Mouse (Mus musculus) MEL (cell line): Measurements from ENCODE around the gene Sox5. TPM values are rescaled to one million over a fixed set of nuclear protein-coding genes. Genes with fewer than 3 reads are reported as not detected.

Source experiments
- DNase-seq: peaks from one replicate; pipeline ENCODE4 v3.0.0; 2011; ENCODE audit warnings: low read depth, low spot score
- H3K27ac ChIP-seq: 2 replicates; pipeline ENCODE4 v1.5.1; 2012; ENCODE audit warnings: low read depth, mild to moderate bottlenecking, control low read depth, low read length, moderate library complexity; ENCODE audit not compliant: control insufficient read depth
- H3K27me3 ChIP-seq, 2 experiments: fragments of 150-350 bp in 1 of 2; sonication (generic) in 1 of 2; 2 replicates each; pipeline ENCODE4 v1.6.1; 2012; ENCODE audit warnings: low read length in 2 of 2, mild to moderate bottlenecking in 2 of 2, improper control_type of control experiment in 1 of 2, moderate library complexity in 1 of 2; ENCODE audit not compliant: insufficient read depth in 2 of 2, control insufficient read depth in 1 of 2
- H3K36me3 ChIP-seq, 2 experiments: 2 replicates each; pipeline ENCODE4 v1.6.1; 2012 to 2014; ENCODE audit warnings: low read length in 2 of 2, improper control_type of control experiment in 1 of 2, inconsistent platforms in 1 of 2, mild to moderate bottlenecking in 1 of 2; ENCODE audit not compliant: insufficient read depth in 2 of 2, control insufficient read depth in 1 of 2
- H3K4me1 ChIP-seq, 2 experiments: fragments of 150-350 bp in 1 of 2; sonication (generic) in 1 of 2; 2 replicates each; pipeline ENCODE4 v1.6.1; 2012; ENCODE audit warnings: low read length in 2 of 2, improper control_type of control experiment in 1 of 2, mild to moderate bottlenecking in 1 of 2; ENCODE audit not compliant: insufficient read depth in 2 of 2, control insufficient read depth in 1 of 2
- H3K4me3 ChIP-seq, 2 experiments: fragments of 150-350 bp in 1 of 2; sonication (generic) in 1 of 2; 2 replicates each; pipeline ENCODE4 v1.5.1; 2012; ENCODE audit warnings: low read depth in 2 of 2, low read length in 2 of 2, mild to moderate bottlenecking in 2 of 2, moderate library complexity in 2 of 2, control low read depth in 1 of 2, improper control_type of control experiment in 1 of 2; ENCODE audit not compliant: control insufficient read depth in 1 of 2, insufficient read depth in 1 of 2
- H3K79me2 ChIP-seq: 2 replicates; pipeline ENCODE4 v1.6.1; 2012; ENCODE audit warnings: mild to moderate bottlenecking, low read length, moderate library complexity; ENCODE audit not compliant: control insufficient read depth, poor library complexity, insufficient read depth
- H3K9ac ChIP-seq: 2 replicates; pipeline ENCODE4 v1.6.1; 2012; ENCODE audit warnings: low read depth, mild to moderate bottlenecking, control low read depth, low read length, moderate library complexity; ENCODE audit not compliant: control insufficient read depth, poor library complexity, severe bottlenecking
- H3K9me3 ChIP-seq: fragments of 150-350 bp; sonication (generic); replicated peaks from 2 replicates; pipeline ENCODE4 v1.6.1; 2012; ENCODE audit warnings: mild to moderate bottlenecking, low read length, improper control_type of control experiment, moderate library complexity; ENCODE audit not compliant: insufficient read depth
- BHLHE40 ChIP-seq: IDR thresholded peaks from 2 replicates; pipeline ENCODE4 v1.6.1; 2012; ENCODE audit warnings: low read depth, mild to moderate bottlenecking, inconsistent platforms, low read length, improper control_type of control experiment, borderline replicate concordance
- CHD2 ChIP-seq: IDR thresholded peaks from 2 replicates; pipeline ENCODE4 v1.6.1; 2011; ENCODE audit warnings: low read length, improper control_type of control experiment
- CTCF ChIP-seq, 3 experiments: IDR thresholded peaks in 2 of 3; conservative IDR thresholded peaks in 1 of 3; 2 replicates each; pipeline ENCODE4 v1.5.1; 2011 to 2012; ENCODE audit warnings: low read length in 3 of 3, low read depth in 2 of 3, mild to moderate bottlenecking in 2 of 3, improper control_type of control experiment in 1 of 3, inconsistent platforms in 1 of 3, mixed read lengths in 1 of 3, moderate library complexity in 1 of 3; ENCODE audit not compliant: control insufficient read depth in 1 of 3, insufficient read depth in 1 of 3, poor library complexity in 1 of 3, severe bottlenecking in 1 of 3
- E2F4 ChIP-seq: IDR thresholded peaks from 2 replicates; pipeline ENCODE4 v1.6.1; 2011; ENCODE audit warnings: low read depth, low read length, improper control_type of control experiment, borderline replicate concordance
- ELF1 ChIP-seq: IDR thresholded peaks from 2 replicates; pipeline ENCODE4 v1.6.1; 2014; ENCODE audit warnings: low read depth, mild to moderate bottlenecking, inconsistent platforms, low read length, improper control_type of control experiment, moderate library complexity
- EP300 ChIP-seq, 2 experiments: IDR thresholded peaks; 2 replicates each; pipeline ENCODE4 v1.6.1; 2011; ENCODE audit warnings: improper control_type of control experiment in 2 of 2, low read length in 2 of 2, low read depth in 1 of 2, mild to moderate bottlenecking in 1 of 2
- ETS1 ChIP-seq: IDR thresholded peaks from 2 replicates; pipeline ENCODE4 v1.6.1; 2012; ENCODE audit warnings: low read depth, mild to moderate bottlenecking, inconsistent platforms, low read length, improper control_type of control experiment, moderate library complexity
- HCFC1 ChIP-seq: IDR thresholded peaks from 2 replicates; pipeline ENCODE4 v1.6.1; 2012; ENCODE audit warnings: low read depth, mild to moderate bottlenecking, inconsistent platforms, low read length, improper control_type of control experiment, moderate library complexity
- JUND ChIP-seq: IDR thresholded peaks from 2 replicates; pipeline ENCODE4 v1.6.1; 2011; ENCODE audit warnings: low read depth, mild to moderate bottlenecking, improper control_type of control experiment, low read length
- KAT2A ChIP-seq: conservative IDR thresholded peaks from 2 replicates; pipeline ENCODE4 v1.6.1; 2012; ENCODE audit warnings: low read depth, low read length, improper control_type of control experiment, inconsistent platforms
- MAX ChIP-seq: IDR thresholded peaks from 2 replicates; pipeline ENCODE4 v1.6.1; 2011; ENCODE audit warnings: low read length, improper control_type of control experiment
- MAZ ChIP-seq: IDR thresholded peaks from 2 replicates; pipeline ENCODE4 v1.6.1; 2012; ENCODE audit warnings: low read depth, mild to moderate bottlenecking, inconsistent platforms, low read length, improper control_type of control experiment
- MXI1 ChIP-seq: IDR thresholded peaks from 2 replicates; pipeline ENCODE4 v1.6.1; 2011; ENCODE audit warnings: mild to moderate bottlenecking, low read depth, low read length, improper control_type of control experiment
- MYB ChIP-seq: IDR thresholded peaks from 2 replicates; pipeline ENCODE4 v1.6.1; 2011; ENCODE audit warnings: mild to moderate bottlenecking, low read depth, low read length, improper control_type of control experiment
- NRF1 ChIP-seq: IDR thresholded peaks from 2 replicates; pipeline ENCODE4 v1.6.1; 2014; ENCODE audit warnings: low read depth, mild to moderate bottlenecking, inconsistent platforms, low read length, improper control_type of control experiment, moderate library complexity; ENCODE audit not compliant: poor library complexity, insufficient read depth, severe bottlenecking
- POLR2A ChIP-seq, 2 experiments: IDR thresholded peaks; 2 replicates each; pipeline ENCODE4 v1.6.1; 2011 to 2012; ENCODE audit warnings: low read length in 2 of 2, mild to moderate bottlenecking in 2 of 2, control low read depth in 1 of 2, improper control_type of control experiment in 1 of 2, low read depth in 1 of 2, moderate library complexity in 1 of 2; ENCODE audit not compliant: control insufficient read depth in 1 of 2, insufficient read depth in 1 of 2, poor library complexity in 1 of 2
- POLR2AphosphoS2 ChIP-seq: IDR thresholded peaks from 2 replicates; pipeline ENCODE4 v1.6.1; 2011; ENCODE audit warnings: low read length, improper control_type of control experiment
- POLR2AphosphoS5 ChIP-seq: IDR thresholded peaks from 2 replicates; pipeline ENCODE4 v1.6.1; 2012; ENCODE audit warnings: low read depth, borderline replicate concordance, mild to moderate bottlenecking, inconsistent platforms, low read length, moderate library complexity, mixed read lengths
- SIN3A ChIP-seq: IDR thresholded peaks from 2 replicates; pipeline ENCODE4 v1.6.1; 2012; ENCODE audit warnings: low read length, improper control_type of control experiment, inconsistent platforms
- SMC3 ChIP-seq: IDR thresholded peaks from 2 replicates; pipeline ENCODE4 v1.6.1; 2011; ENCODE audit warnings: low read depth, low read length, improper control_type of control experiment
- TAL1 ChIP-seq: IDR thresholded peaks from 2 replicates; pipeline ENCODE4 v1.6.1; 2012; ENCODE audit warnings: mild to moderate bottlenecking, inconsistent platforms, low read length, moderate library complexity, mixed read lengths
- UBTF ChIP-seq: IDR thresholded peaks from 2 replicates; pipeline ENCODE4 v1.6.1; 2012; ENCODE audit warnings: low read depth, mild to moderate bottlenecking, inconsistent platforms, low read length, improper control_type of control experiment, moderate library complexity, borderline replicate concordance; ENCODE audit not compliant: insufficient read depth
- USF2 ChIP-seq, 2 experiments: IDR thresholded peaks; 2 replicates each; pipeline ENCODE4 v1.6.1; 2011 to 2012; ENCODE audit warnings: improper control_type of control experiment in 2 of 2, low read length in 2 of 2, borderline replicate concordance in 1 of 2, inconsistent platforms in 1 of 2, low read depth in 1 of 2, mild to moderate bottlenecking in 1 of 2; ENCODE audit not compliant: insufficient read depth in 1 of 2
- ZKSCAN1 ChIP-seq: IDR thresholded peaks from 2 replicates; pipeline ENCODE4 v1.6.1; 2012; ENCODE audit warnings: low read depth, mild to moderate bottlenecking, inconsistent platforms, low read length, improper control_type of control experiment, moderate library complexity
- ZNF384 ChIP-seq: IDR thresholded peaks from 2 replicates; pipeline ENCODE4 v1.6.1; 2012; ENCODE audit warnings: low read depth, mild to moderate bottlenecking, inconsistent platforms, low read length, improper control_type of control experiment
- polyA plus RNA-seq, 2 experiments: library from polyadenylated mRNA; stranded (reverse) in 1 of 2; unstranded in 1 of 2; fragments of >175 nt in 1 of 2; fragments of >200 nt in 1 of 2; gene quantifications; 2 replicates each; pipeline versions ENCODE4 v1.2.1 to v1.2.4; 2012; ENCODE audit warnings: low replicate concordance in 2 of 2, low read depth in 1 of 2; ENCODE audit not compliant: insufficient read length in 2 of 2, insufficient read depth in 1 of 2, missing spikeins in 1 of 2
- total RNA-seq: library from RNA; depleted of rRNA; stranded (reverse); fragments of 300-350 nt; gene quantifications from 2 replicates; pipeline ENCODE4 v1.2.3, GENCODE M21; 2012

The Sox5 gene
- total and polyA plus RNA-seq, 3 experiments = 0.19 to 3.0 TPM; not detected in 1

GRCm38 (mm10) chr6:143845761-143846160 lies 936.0 kb downstream of the Sox5 start:
- H3K27ac ChIP-seq = no peak overlapping the region
- H3K79me2 ChIP-seq = peaks cover 9% of the 10 kb centered on the region
- peaks cover 10 to 25% of the 10 kb centered on the region in 2 experiments for H3K4me1 ChIP-seq
- DNase-seq = no peak
- H3K4me3 ChIP-seq = no peak overlapping the region
- peaks cover 0 to 32% of the 10 kb centered on the region in 2 experiments; a peak in 3 of 4 replicates for H3K36me3 ChIP-seq
- no peaks in the 10 kb centered on the region for H3K27me3 ChIP-seq
- no peaks in the 10 kb centered on the region for H3K9me3 ChIP-seq
- no peak overlapping the region for H3K9ac ChIP-seq
- TF ChIP-seq MAZ (no peak), MYB (no peak), MXI1 (no peak), JUND (no peak), UBTF (no peak), NRF1 (no peak), ZKSCAN1 (no peak), E2F4 (no peak), BHLHE40 (no peak)

GRCm38 (mm10) chr6:143844701-143844970 lies 937.1 kb downstream of the Sox5 start:
- Histone ChIP-seq H3K9ac (no peak overlapping the region), H3K79me2 (peaks cover 12% of the 10 kb centered on the region), H3K4me1 (peaks cover 14 to 35% of the 10 kb centered on the region in 2 experiments), H3K36me3 (peaks cover 0 to 43% of the 10 kb centered on the region in 2 experiments; a peak in 3 of 4 replicates), H3K27ac (0 out of 2 replicates have a peak overlapping the region, but pooled peaks have one; percentile 7), H3K27me3 (no peaks in the 10 kb centered on the region), H3K9me3 (no peaks in the 10 kb centered on the region), H3K4me3 (no peak overlapping the region)
- TF ChIP-seq TAL1 = no peak
- no peak for TF ChIP-seq ZNF384
- TF ChIP-seq NRF1 = no peak
- no peak for DNase-seq

DNA sequence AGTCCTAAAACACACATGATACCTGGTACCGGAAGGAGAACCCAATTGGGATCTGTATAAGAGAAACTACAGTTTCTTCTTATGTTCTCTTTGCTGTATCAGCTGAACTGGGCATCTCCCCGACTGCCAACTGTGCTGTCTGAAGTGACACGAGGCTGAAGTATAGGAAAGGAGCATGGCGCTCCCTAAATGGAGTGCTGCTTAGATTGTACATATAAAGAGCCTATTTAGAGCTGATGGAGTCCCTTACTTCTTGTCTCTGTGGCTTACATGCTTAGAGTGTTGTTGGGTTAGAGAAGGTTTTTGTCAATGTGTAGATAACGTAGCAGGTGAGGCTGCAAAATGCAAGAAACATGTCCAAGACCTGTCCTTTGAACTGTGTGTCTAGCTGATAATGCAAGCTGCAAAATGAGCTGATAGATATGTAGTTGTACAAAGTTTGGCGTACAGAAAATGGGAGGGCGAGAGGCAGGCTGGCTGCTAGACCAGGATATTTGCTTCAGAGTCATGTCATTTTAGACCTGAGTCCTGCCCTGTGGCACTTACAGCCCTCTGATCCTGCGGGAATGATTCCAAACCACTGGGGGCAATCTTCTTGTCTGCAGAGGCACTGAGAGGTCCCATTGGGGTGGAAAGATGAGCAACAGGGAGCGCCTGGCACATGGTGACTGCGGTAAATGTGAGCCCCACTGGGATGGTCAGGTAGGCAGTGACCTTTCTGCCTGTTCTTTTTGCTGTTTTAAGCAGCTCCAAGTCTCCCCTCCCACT lies 937.7 kb downstream of the Sox5 start:
- peak; percentile 63 for DNase-seq
- Histone ChIP-seq H3K4me1 (peaks cover 17 to 39% of the 10 kb centered on the region in 2 experiments), H3K9me3 (no peaks in the 10 kb centered on the region), H3K4me3 (no peak overlapping the region), H3K27me3 (no peaks in the 10 kb centered on the region), H3K27ac (peak overlapping the region; percentile 17; the same call in 1 of the 2 replicates), H3K9ac (no peak overlapping the region), H3K79me2 (peaks cover 15% of the 10 kb centered on the region), H3K36me3 (peaks cover 0 to 49% of the 10 kb centered on the region in 2 experiments; a peak in 3 of 4 replicates)
- TF ChIP-seq EP300 (IDR thresholded peaks at IDR 0.05; ENCODE audit: low read depth in 1 of 2, low read length in 2 of 2) (peak; percentile 66 to 79), E2F4 (no peak), KAT2A (no peak), CTCF (IDR thresholded peaks at IDR 0.05 in 2 of 3, conservative IDR thresholded peaks at IDR 0.05 in 1 of 3; ENCODE audit: control insufficient read depth in 1 of 3, insufficient read depth in 1 of 3, low read depth in 2 of 3, low read length in 3 of 3, poor library complexity in 1 of 3, severe bottlenecking in 1 of 3) (no peak), CHD2 (no peak), MXI1 (no peak; the same call in 1 of the 2 replicates), ETS1 (peak; percentile 79), SIN3A (peak; percentile 32; the same call in 1 of the 2 replicates), POLR2AphosphoS5 (no peak), ZNF384 (no peak), POLR2A (IDR thresholded peaks at IDR 0.05; ENCODE audit: control insufficient read depth in 1 of 2, insufficient read depth in 1 of 2, low read depth in 1 of 2, low read length in 2 of 2, poor library complexity in 1 of 2) (no peak), POLR2AphosphoS2 (no peak), JUND (no peak), MAX (no peak), USF2 (IDR thresholded peaks at IDR 0.05; ENCODE audit: borderline replicate concordance in 1 of 2, insufficient read depth in 1 of 2, low read depth in 1 of 2, low read length in 2 of 2) (no peak), HCFC1 (no peak), ELF1 (no peak), SMC3 (no peak)
